Mouse (Mus musculus) heart, adult 11 months (tissue): ENCODE data around the gene Rab3ip.

Experiments
- DNase-seq: peaks from one replicate; pipeline ENCODE4 v3.0.0; 2022

The Rab3ip gene

GRCm38 (mm10) chr10:116957867-116958551, 7.4 kb upstream of the Rab3ip start:
- no peak for DNase-seq

- DNase-seq = no peak
Observed at GRCm38 (mm10) chr10:116956483-116957158, 6.1 kb upstream of the Rab3ip start.

GRCm38 (mm10) chr10:116955191-116955590, 4.6 kb upstream of the Rab3ip start:
- no peak for DNase-seq

- peak; percentile 91 for DNase-seq
Observed at GRCm38 (mm10) chr10:116950886-116951285, 317 bp upstream of the Rab3ip start.

GRCm38 (mm10) chr10:116949111-116950008, 1.2 kb downstream of the Rab3ip start:
- DNase-seq = peak; percentile 94

- DNase-seq = no peak
Observed at GRCm38 (mm10) chr10:116948414-116948813, 2.2 kb downstream of the Rab3ip start.

GRCm38 (mm10) chr10:116944940-116945339, 5.6 kb downstream of the Rab3ip start:
- DNase-seq = no peak

GRCm38 (mm10) chr10:116944144-116944543, 6.4 kb downstream of the Rab3ip start:
- DNase-seq = no peak

GRCm38 (mm10) chr10:116943025-116943424, 7.5 kb downstream of the Rab3ip start:
- no peak for DNase-seq

- DNase-seq = no peak
Observed at GRCm38 (mm10) chr10:116935028-116935427, 15.5 kb downstream of the Rab3ip start.

- DNase-seq = no peak
Observed at GRCm38 (mm10) chr10:116933794-116934193, 16.8 kb downstream of the Rab3ip start.

GRCm38 (mm10) chr10:116932418-116932817, 18.2 kb downstream of the Rab3ip start:
- no peak for DNase-seq

GRCm38 (mm10) chr10:116931497-116932179, 18.9 kb downstream of the Rab3ip start:
- peak; percentile 88 for DNase-seq

GRCm38 (mm10) chr10:116930936-116931335, 19.6 kb downstream of the Rab3ip start:
- DNase-seq = no peak

GRCm38 (mm10) chr10:116930506-116930905, 20.1 kb downstream of the Rab3ip start:
- DNase-seq = no peak

GRCm38 (mm10) chr10:116928826-116929225, 21.7 kb downstream of the Rab3ip start:
- no peak for DNase-seq

GRCm38 (mm10) chr10:116926428-116927113, 24.0 kb downstream of the Rab3ip start:
- DNase-seq = no peak

- DNase-seq = peak; percentile 81
Observed at GRCm38 (mm10) chr10:116923651-116924495, 26.7 kb downstream of the Rab3ip start.

GRCm38 (mm10) chr10:116922161-116922560, 28.4 kb downstream of the Rab3ip start:
- no peak for DNase-seq

- DNase-seq = peak; percentile 60
Observed at GRCm38 (mm10) chr10:116921416-116921815, 29.2 kb downstream of the Rab3ip start.

- no peak for DNase-seq
Observed at GRCm38 (mm10) chr10:116920641-116921040, 29.9 kb downstream of the Rab3ip start.
